Mouse (Mus musculus) naive thymus-derived CD4-positive, alpha-beta T cell, adult 2 months (primary cell): ENCODE data around the gene Tmc1.

Source experiments
- DNase-seq: peaks from one replicate; pipeline ENCODE4 v3.0.0-alpha.2; 2011; ENCODE audit warnings: low read depth

Gene Tmc1

GRCm38 (mm10) chr19:20953874-20954273, at the start of gene Tmc1:
Gene Tmc1 (minus strand): TSS chr19:20954202.
- no peak for DNase-seq

GRCm38 (mm10) chr19:21001552-21001951, 47.5 kb upstream of the Tmc1 start:
- DNase-seq: no peak

DNA sequence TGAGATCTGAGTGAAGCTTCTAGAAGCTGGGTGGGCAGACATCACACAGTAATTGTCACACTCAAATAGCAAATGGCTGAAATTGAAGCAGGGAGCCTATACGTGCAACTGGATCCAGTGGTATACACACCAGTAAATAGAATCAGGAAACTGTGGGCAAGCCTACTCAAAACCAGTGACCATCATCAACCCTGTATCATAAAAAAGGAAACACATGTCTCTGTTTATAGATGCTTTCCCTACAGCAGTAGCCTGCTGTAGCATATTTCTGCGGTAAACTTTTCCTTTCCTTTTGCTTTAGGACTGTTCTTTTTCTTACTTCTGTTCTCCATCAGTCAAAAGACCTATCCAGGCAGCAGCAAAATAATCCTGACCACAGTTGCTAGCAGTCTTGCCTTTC, 25.2 kb upstream of the Tmc1 start:
- no peak for DNase-seq

DNA sequence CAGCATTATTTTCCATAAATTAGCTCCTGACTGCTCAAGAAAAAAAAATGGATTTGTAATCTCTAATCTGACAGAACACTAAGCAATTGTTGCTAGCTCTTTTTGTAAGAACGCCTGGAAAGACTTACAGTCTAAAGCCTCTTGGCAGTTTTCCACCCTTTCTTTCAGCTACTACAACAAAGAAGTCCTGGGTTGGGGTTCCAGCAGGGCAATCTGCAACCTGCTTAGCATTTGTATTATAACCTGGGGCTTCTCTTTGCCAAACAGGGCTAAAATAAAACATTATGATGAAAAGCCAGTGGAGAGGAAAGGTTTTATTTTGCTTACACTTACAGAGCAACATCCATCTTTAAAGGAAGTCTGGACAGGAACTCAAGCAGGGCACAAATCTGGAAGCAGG, 24.1 kb upstream of the Tmc1 start:
- no peak for DNase-seq

DNA sequence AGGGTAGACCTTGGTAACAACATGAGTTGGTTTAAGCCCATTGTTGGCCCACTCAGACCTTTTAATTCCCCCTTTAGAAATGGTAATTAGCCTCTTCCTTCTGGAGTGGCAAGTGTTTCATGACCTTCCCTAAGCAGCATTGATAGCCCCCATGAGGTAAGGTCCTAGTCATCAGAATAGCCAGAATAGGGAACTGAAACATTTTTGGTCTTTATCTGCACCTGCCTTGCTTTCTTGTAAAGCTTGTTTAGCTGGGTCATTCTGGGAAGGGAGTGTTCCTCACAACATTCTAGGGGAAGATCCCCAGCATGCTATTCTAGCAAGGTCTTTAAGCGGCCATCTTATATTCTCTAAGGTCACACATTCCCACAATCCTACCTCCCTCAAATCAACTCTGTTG, 17.9 kb upstream of the Tmc1 start:
- no peak for DNase-seq

- DNase-seq: no peak
These were observed 813 bp upstream of the Tmc1 start for GRCm38 (mm10) chr19:20954815-20955214.

DNA sequence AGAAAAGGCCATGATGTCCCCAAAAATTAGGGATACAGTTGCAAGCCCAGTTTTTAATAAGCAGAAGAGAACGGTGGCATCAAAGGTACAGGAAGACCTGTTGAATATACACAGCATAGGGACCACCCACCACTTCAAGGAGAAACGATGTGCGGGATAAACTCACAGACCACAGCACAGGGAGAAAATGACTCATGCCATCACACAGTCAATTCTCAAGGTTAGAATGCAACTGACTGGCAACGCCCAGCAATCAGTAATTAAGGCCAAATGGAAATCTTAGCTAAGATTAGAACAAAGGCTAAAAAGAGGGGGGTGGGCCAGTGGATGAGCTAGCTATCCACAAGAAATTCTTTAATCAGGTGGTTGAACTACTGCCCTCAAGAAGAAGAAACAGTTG, 9.6 kb downstream of the Tmc1 start:
- no peak for DNase-seq

DNA sequence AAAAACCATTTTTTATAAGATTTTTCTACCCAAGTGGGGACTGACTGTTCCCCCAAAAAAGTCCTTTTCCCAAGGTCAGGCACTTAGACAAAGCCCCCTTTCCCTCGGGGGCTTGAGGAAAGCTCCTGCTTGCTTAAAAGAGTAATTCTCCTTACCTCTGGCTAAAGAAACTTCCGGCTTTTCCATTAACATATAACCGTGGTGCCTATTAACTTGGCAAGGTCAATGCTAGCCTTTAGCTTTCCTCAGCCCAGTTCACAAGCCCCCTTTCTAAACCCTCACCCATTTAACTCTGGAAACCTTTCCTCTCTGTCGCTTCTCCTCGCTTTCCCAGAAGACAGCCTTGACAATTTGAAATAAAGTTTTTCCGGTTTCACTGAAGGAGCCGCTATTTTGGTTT, 29.7 kb downstream of the Tmc1 start:
- DNase-seq: no peak

DNA sequence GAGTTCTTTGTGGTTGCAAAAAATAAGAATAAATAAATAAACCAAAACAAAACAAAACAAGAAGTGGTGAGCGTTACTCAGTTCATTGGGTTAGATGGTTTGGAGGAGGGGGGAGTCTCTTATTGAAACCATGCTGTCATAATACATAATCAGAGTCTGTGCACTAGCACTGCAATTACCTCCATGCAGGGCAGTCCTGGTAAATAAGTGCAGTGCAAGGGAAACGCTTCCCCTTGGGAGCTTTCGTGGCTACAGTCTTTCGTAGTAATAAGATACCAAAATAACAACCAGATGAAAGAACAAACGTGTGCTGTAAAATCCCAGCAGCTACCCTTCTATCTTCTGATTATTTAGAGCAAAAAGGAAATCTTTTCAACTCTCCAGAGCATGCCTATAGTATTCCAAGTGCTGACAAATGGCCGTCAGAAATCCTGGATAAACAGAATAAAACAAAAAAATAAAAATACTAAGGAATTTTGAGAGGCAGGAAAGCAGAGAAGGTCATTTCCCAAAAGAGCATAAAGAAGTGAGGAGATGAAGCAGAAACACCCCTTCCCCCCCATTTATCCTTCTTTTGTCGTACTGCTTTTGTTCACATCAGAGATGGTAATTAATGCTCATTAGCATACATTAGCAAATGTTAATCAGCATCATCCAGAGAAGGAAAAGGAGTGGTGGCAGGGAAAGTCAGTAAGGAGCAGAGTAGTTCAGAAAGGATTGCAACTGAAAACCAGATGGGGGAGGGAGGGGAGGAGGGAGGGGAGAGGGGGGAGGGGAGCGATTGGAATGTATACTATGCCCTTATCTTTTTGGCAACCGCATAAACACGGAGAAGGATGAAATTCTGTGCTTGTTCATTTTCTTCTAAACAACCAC, 30.4 kb downstream of the Tmc1 start:
- DNase-seq: no peak

- DNase-seq: no peak
These were observed 35.8 kb downstream of the Tmc1 start for GRCm38 (mm10) chr19:20918241-20918640.

GRCm38 (mm10) chr19:20915151-20915550, 38.9 kb downstream of the Tmc1 start:
- no peak for DNase-seq

- DNase-seq: no peak
These were observed 43.6 kb downstream of the Tmc1 start for GRCm38 (mm10) chr19:20910356-20910755.

DNA sequence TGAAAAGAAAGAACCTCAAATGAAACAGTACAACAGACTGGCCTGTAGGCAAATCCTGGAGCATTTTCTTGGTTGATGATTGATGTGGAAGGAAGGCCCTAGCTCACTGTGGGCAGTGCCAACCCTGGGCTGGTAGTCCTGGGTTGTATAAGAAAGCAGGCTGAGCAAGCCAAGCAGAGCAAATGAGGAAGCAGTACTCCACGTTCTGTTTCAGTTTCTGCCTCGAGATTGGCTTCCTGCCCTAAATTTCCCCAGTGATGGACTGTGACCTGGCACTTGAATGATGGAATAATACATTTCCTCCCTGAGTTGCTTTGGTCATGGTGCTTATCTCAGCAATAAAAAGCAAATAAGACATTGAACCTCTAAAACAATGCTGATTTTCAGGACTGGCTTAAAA, 72.8 kb downstream of the Tmc1 start:
- no peak for DNase-seq

GRCm38 (mm10) chr19:20875881-20876280, 78.1 kb downstream of the Tmc1 start:
- peak; percentile 7 for DNase-seq

DNA sequence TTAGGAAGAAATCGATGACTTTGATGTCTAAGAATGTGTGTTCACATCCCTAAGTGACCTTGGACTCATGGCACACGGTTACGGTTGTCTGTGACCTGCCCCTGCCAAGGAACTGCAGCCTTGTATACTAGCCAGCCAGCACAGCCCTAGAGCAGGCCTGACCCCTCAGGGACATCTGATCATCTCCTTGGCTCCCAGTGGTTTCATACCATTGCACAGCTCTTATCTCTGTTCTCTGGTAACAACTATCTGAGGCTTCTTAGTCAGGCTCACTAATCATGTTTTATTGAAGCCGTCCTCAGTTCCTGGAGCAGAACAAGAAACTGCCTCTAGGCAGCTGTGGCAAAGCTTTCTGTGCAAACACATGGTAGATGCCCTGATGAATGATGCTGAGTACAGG, 92.2 kb downstream of the Tmc1 start:
- no peak for DNase-seq

DNA sequence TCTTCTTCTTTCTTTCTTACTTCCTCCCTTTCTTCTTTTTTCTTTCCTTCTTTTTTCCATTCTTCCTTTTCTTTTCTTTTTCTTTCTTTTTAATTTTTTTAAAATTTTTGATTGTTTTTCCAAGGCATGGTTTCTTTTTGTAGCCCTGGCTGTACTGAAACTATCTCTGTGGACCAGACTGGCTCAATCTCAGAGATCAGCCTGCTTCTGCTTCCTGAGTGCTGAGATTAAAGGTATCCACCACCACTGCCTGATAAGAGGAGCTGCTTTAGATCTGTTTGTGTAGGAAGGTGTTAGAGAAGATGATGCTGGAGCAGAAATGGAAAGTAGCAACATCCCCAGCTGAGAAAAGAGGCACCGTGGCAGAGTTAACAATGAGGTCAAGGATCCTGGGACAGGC, 93.7 kb downstream of the Tmc1 start:
- no peak for DNase-seq

GRCm38 (mm10) chr19:20857819-20858218, 96.2 kb downstream of the Tmc1 start:
- no peak for DNase-seq

DNA sequence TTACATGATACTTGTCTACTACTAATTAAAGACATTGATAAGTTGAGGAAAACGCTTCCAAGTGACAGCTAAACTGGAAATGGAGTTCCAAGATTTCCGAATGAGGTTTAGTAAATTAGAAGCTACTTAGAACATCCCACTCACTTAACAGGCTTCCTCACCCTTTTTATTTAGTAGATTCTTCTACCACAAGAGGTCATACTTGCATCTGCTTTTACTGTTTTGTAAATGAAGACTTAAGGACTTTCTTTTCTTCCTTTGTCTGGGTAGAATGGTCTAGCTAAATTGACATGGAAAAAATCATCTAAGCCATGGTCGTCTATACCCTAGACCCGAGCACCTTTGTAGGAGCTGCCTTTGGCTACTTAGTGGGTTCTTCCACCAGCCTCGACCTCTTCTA, 105.1 kb downstream of the Tmc1 start:
- DNase-seq: peak; percentile 2

- DNase-seq: no peak
These were observed 106.4 kb downstream of the Tmc1 start for GRCm38 (mm10) chr19:20847476-20848073.

GRCm38 (mm10) chr19:20837422-20837821, 116.6 kb downstream of the Tmc1 start:
- DNase-seq: no peak

DNA sequence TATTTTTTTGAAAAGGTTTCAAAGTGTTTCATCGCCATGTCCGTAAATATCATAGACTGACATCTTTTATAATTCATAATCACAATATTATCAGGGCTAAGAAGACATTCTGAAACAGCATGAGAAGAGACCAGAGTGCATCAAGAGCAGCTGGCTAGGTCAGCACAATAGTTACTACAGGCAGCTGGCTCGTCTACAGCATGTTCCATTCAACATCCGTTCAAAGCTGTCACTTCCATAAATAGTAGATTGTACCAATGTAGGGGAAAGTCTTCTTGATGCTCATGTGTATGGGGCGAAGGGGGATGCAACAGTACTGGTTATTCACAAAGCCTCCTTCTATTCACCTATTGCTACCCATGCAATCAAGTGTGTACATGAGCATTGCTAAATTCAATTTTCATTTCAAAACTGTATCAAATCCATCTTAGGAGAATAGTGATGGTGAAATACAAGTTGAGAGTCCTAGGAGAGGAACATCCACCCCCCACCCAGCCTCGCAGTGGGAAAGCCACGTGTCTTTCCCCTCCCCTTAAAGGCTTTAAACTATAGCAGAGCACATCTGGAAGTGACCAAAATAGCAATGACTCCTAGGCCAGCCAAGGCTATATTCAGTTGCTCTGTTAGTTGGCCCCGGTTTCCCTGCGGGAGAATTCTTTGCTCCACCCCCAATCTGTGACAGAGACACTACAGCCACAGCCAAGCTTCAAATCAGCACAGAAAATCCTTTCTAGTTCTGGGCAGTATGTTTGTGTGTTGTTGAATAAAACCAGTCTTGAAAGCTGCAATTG, 117.8 kb downstream of the Tmc1 start:
- DNase-seq: no peak

GRCm38 (mm10) chr19:20834895-20835294, 119.1 kb downstream of the Tmc1 start:
- DNase-seq: no peak

GRCm38 (mm10) chr19:20799460-20799859, 154.5 kb downstream of the Tmc1 start:
- DNase-seq: no peak
